ENCODE assay signal across 9 mouse cellular contexts in genomic region chr2:35373003-35373402, GRCm38 (mm10). TPM values are rescaled to one million over a fixed set of nuclear protein-coding genes. Genes with fewer than 3 reads are reported as not detected.
DNase-seq lines count a peak whose midpoint lies in the region; ATAC-seq and TF ChIP-seq lines count a peak whose summit lies in the region.
"Had no signal": no experiment of that assay in that cellular context is flagged by ENCODE, and none has a peak within 500 bp of the region (broad histone marks: within the 10 kb centered on the region; RNA-seq: fewer than 3 reads in every experiment).

No protein-coding gene starts in this region.

- no peak for TF ChIP-seq EP300 in liver, embryonic 14.5 days (IDR thresholded peaks at IDR 0.05; ENCODE audit: low read depth)
- no peak for TF ChIP-seq EP300 in stomach, postnatal 0 days (optimal IDR thresholded peaks at IDR 0.05)

- H3K9ac ChIP-seq in forebrain, embryonic 16.5 days (replicated peaks; ENCODE audit: low read depth, low read length): no peak overlapping the region
- H3K9ac ChIP-seq in liver, adult 2 months (ENCODE audit: low read depth, low read length): no peak overlapping the region
- H3K9ac ChIP-seq in liver, embryonic 12.5 days: no peak overlapping the region
- H3K9ac ChIP-seq in liver, embryonic 14.5 days (replicated peaks): no peak overlapping the region
- no peak overlapping the region for H3K9ac ChIP-seq in stomach, postnatal 0 days (ENCODE audit: low read length)

- no peaks in the 10 kb centered on the region for H3K36me3 ChIP-seq in forebrain, embryonic 10.5 days (replicated peaks)
- H3K36me3 ChIP-seq in forebrain, embryonic 16.5 days (ENCODE audit: control insufficient read depth, insufficient read depth): no peaks in the 10 kb centered on the region
- H3K36me3 ChIP-seq in liver, adult 2 months (ENCODE audit: control insufficient read depth, insufficient read depth, low read length): no peaks in the 10 kb centered on the region
- H3K36me3 ChIP-seq in liver, embryonic 12.5 days: no peaks in the 10 kb centered on the region
- H3K36me3 ChIP-seq in liver, embryonic 14.5 days (replicated peaks; ENCODE audit: control insufficient read depth, insufficient read depth, low read depth): no peaks in the 10 kb centered on the region
- no peaks in the 10 kb centered on the region for H3K36me3 ChIP-seq in stomach, postnatal 0 days (ENCODE audit: control insufficient read depth, insufficient read depth, low read length)

- no peaks in the 10 kb centered on the region for H3K27me3 ChIP-seq in forebrain, embryonic 10.5 days (ENCODE audit: poor library complexity, severe bottlenecking)
- H3K27me3 ChIP-seq in forebrain, embryonic 16.5 days (replicated peaks; ENCODE audit: control insufficient read depth, insufficient read depth, low read length): no peaks in the 10 kb centered on the region
- H3K27me3 ChIP-seq in liver, adult 2 months (ENCODE audit: control insufficient read depth, insufficient read depth, low read length): no peaks in the 10 kb centered on the region
- H3K27me3 ChIP-seq in liver, embryonic 12.5 days (replicated peaks): peaks cover 5% of the 10 kb centered on the region; the same call in 1 of the 2 replicates
- H3K27me3 ChIP-seq in liver, embryonic 14.5 days (ENCODE audit: control insufficient read depth, insufficient read depth, low read length): no peaks in the 10 kb centered on the region; the same call in 1 of the 2 replicates
- no peaks in the 10 kb centered on the region for H3K27me3 ChIP-seq in stomach, postnatal 0 days (ENCODE audit: control insufficient read depth, insufficient read depth, low read length)

- peak; percentile 45 for DNase-seq in forebrain, embryonic 10.5 days (ENCODE audit: extremely low spot score, low spot score)
- peak; percentile 6 for DNase-seq in liver, adult 2 months (ENCODE audit: extremely low read depth, low read depth, low spot score)
- DNase-seq in c-Kit-positive CD71-negative TER-119-negative erythroid progenitor cells, embryonic 14.5 days (ENCODE audit: low read depth): peak; percentile 45
- peak; percentile 20 to 38 (median 22) for DNase-seq in liver, embryonic 14.5 days (ENCODE audit: low read depth in 3 of 3, low spot score in 3 of 3)
- peak; percentile 28 for DNase-seq in stomach, postnatal 0 days (ENCODE audit: low spot score)
- no peak for DNase-seq in left cerebral cortex, adult 9 months (ENCODE audit: low spot score in 2 of 2)

- no peak overlapping the region for H3K27ac ChIP-seq in forebrain, embryonic 10.5 days
- H3K27ac ChIP-seq in forebrain, embryonic 16.5 days (ENCODE audit: low read length): no peak overlapping the region
- no peak overlapping the region for H3K27ac ChIP-seq in liver, adult 2 months (replicated peaks; ENCODE audit: insufficient read depth, low read depth, low read length)
- no peak overlapping the region for H3K27ac ChIP-seq in liver, embryonic 12.5 days
- no peak overlapping the region for H3K27ac ChIP-seq in liver, embryonic 14.5 days
- no peak overlapping the region for H3K27ac ChIP-seq in stomach, postnatal 0 days (replicated peaks)

- no peak overlapping the region for H3K4me2 ChIP-seq in forebrain, embryonic 16.5 days (ENCODE audit: low read length)
- H3K4me2 ChIP-seq in liver, embryonic 12.5 days: no peak overlapping the region
- H3K4me2 ChIP-seq in liver, embryonic 14.5 days (ENCODE audit: low read depth): no peak overlapping the region
- no peak overlapping the region for H3K4me2 ChIP-seq in stomach, postnatal 0 days (replicated peaks; ENCODE audit: low read depth)

- no peak for ATAC-seq in forebrain, embryonic 16.5 days
- ATAC-seq in liver, embryonic 12.5 days: no peak
- ATAC-seq in liver, embryonic 14.5 days (ENCODE audit: insufficient read depth): no peak
- no peak for ATAC-seq in stomach, postnatal 0 days (ENCODE audit: low FRiP score, low TSS enrichment)

- H3K4me3 ChIP-seq in forebrain, embryonic 10.5 days: no peak overlapping the region
- H3K4me3 ChIP-seq in forebrain, embryonic 16.5 days (replicated peaks; ENCODE audit: low read length): no peak overlapping the region
- H3K4me3 ChIP-seq in liver, adult 2 months (ENCODE audit: insufficient read depth, low read depth, low read length): no peak overlapping the region
- H3K4me3 ChIP-seq in liver, embryonic 12.5 days: no peak overlapping the region
- H3K4me3 ChIP-seq in liver, embryonic 14.5 days (ENCODE audit: insufficient read depth in 1 of 2, low read depth in 2 of 2, low read length in 2 of 2): no peak overlapping the region
- H3K4me3 ChIP-seq in stomach, postnatal 0 days (ENCODE audit: low read depth, low read length): no peak overlapping the region

- H3K9me3 ChIP-seq in forebrain, embryonic 10.5 days: no peaks in the 10 kb centered on the region
- H3K9me3 ChIP-seq in forebrain, embryonic 16.5 days (ENCODE audit: control insufficient read depth, low read length): no peaks in the 10 kb centered on the region
- H3K9me3 ChIP-seq in liver, embryonic 12.5 days (replicated peaks): no peaks in the 10 kb centered on the region
- H3K9me3 ChIP-seq in liver, embryonic 14.5 days (ENCODE audit: control insufficient read depth, low read length): no peaks in the 10 kb centered on the region
- H3K9me3 ChIP-seq in stomach, postnatal 0 days (ENCODE audit: control insufficient read depth, low read length): no peaks in the 10 kb centered on the region

- no peak for TF ChIP-seq POLR2A in liver, adult 2 months (IDR thresholded peaks at IDR 0.05; ENCODE audit: extremely low read depth, insufficient read depth, low read length)

- H3K79me2 ChIP-seq in liver, adult 2 months (ENCODE audit: control insufficient read depth, insufficient read depth, low read length): no peaks in the 10 kb centered on the region

- 13% methylated on average over 3 of the region's 3 CpGs for WGBS in forebrain, embryonic 10.5 days
- WGBS in forebrain, embryonic 16.5 days: 13% methylated on average over 3 of the region's 3 CpGs
- WGBS in liver, adult 2 months: 23% methylated on average over 3 of the region's 3 CpGs
- WGBS in liver, embryonic 12.5 days (ENCODE audit: insufficient replicate concordance): 8% methylated on average over 3 of the region's 3 CpGs
- WGBS in liver, embryonic 14.5 days (ENCODE audit: insufficient replicate concordance): 9% methylated on average over 3 of the region's 3 CpGs
- 28% methylated on average over 3 of the region's 3 CpGs for WGBS in stomach, postnatal 0 days

- H3K4me1 ChIP-seq in forebrain, embryonic 10.5 days: no peaks in the 10 kb centered on the region
- H3K4me1 ChIP-seq in forebrain, embryonic 16.5 days (replicated peaks; ENCODE audit: control insufficient read depth, insufficient read depth, low read length): no peaks in the 10 kb centered on the region
- no peaks in the 10 kb centered on the region for H3K4me1 ChIP-seq in liver, adult 2 months (ENCODE audit: control insufficient read depth, insufficient read depth, low read length)
- no peaks in the 10 kb centered on the region for H3K4me1 ChIP-seq in liver, embryonic 12.5 days
- H3K4me1 ChIP-seq in liver, embryonic 14.5 days (replicated peaks; ENCODE audit: control insufficient read depth in 2 of 2, insufficient read depth in 2 of 2, low read length in 1 of 2): peaks cover 0 to 2% of the 10 kb centered on the region in 2 experiments; a peak in 1 of 4 replicates
- no peaks in the 10 kb centered on the region for H3K4me1 ChIP-seq in stomach, postnatal 0 days (replicated peaks; ENCODE audit: control insufficient read depth, insufficient read depth)

- TF ChIP-seq CTCF in liver, adult 2 months (IDR thresholded peaks at IDR 0.05; ENCODE audit: low read depth, low read length): peak; percentile 45
- peak; percentile 84 for TF ChIP-seq CTCF in liver, embryonic 14.5 days (IDR thresholded peaks at IDR 0.05; ENCODE audit: low read depth)
- TF ChIP-seq CTCF in stomach, postnatal 0 days (IDR thresholded peaks at IDR 0.05; ENCODE audit: low read depth): peak; percentile 83

RNA-seq across cellular contexts. Expression of gene 4930568D16Rik, which starts 5.5 kb away (rescaled TPM):
- polyA plus RNA-seq in forebrain, embryonic 10.5 days (2016; fragmentation: Nextera tagmentation; extraction: Ambion mirVana): not detected in 2 replicates
- polyA plus RNA-seq in forebrain, embryonic 16.5 days (2015; fragmentation: Nextera tagmentation; extraction: Ambion mirVana): not detected in 2 replicates
- total RNA-seq in liver, adult 2 months (2014; rRNA removed): not detected in 2 replicates
- not detected in 2 replicates for polyA plus RNA-seq in liver, adult 2 months (2012; rRNA removed)
- not detected in 2 replicates for polyA plus RNA-seq in liver, embryonic 12.5 days (2016; fragmentation: Nextera tagmentation; extraction: Ambion mirVana)
- not detected in 2 replicates for polyA plus RNA-seq in liver, embryonic 14.5 days (2012; rRNA removed)
- not detected in 2 replicates for polyA plus RNA-seq in liver, embryonic 14.5 days (2014; fragmentation: Nextera tagmentation; extraction: Ambion mirVana)
- polyA plus RNA-seq in stomach, postnatal 0 days (2015; fragmentation: Nextera tagmentation; extraction: Ambion mirVana): not detected in 2 replicates
- total RNA-seq: heart, postnatal 10 days had no signal

RNA-seq across cellular contexts. Expression of gene 4930402F06Rik, which starts 24.0 kb away (rescaled TPM):
- polyA plus RNA-seq in forebrain, embryonic 10.5 days (2016; fragmentation: Nextera tagmentation; extraction: Ambion mirVana): not detected in 2 replicates
- not detected in 2 replicates for polyA plus RNA-seq in forebrain, embryonic 16.5 days (2015; fragmentation: Nextera tagmentation; extraction: Ambion mirVana)
- not detected in 2 replicates for total RNA-seq in liver, adult 2 months (2014; rRNA removed)
- polyA plus RNA-seq in liver, adult 2 months (2012; rRNA removed): not detected in 2 replicates
- not detected in 2 replicates for polyA plus RNA-seq in liver, embryonic 12.5 days (2016; fragmentation: Nextera tagmentation; extraction: Ambion mirVana)
- not detected in 2 replicates for polyA plus RNA-seq in liver, embryonic 14.5 days (2012; rRNA removed)
- polyA plus RNA-seq in liver, embryonic 14.5 days (2014; fragmentation: Nextera tagmentation; extraction: Ambion mirVana): not detected in 2 replicates
- polyA plus RNA-seq in stomach, postnatal 0 days (2015; fragmentation: Nextera tagmentation; extraction: Ambion mirVana): not detected in 2 replicates
- total RNA-seq: heart, postnatal 10 days had no signal

RNA-seq across cellular contexts. Expression of gene Stom, which starts 36.2 kb away (rescaled TPM):
- polyA plus RNA-seq in forebrain, embryonic 10.5 days (2016; fragmentation: Nextera tagmentation; extraction: Ambion mirVana): 10.1 and 10.5 TPM in 2 replicates
- polyA plus RNA-seq in forebrain, embryonic 16.5 days (2015; fragmentation: Nextera tagmentation; extraction: Ambion mirVana): 10.8 and 11.1 TPM in 2 replicates
- 42.4 and 46.7 TPM in 2 replicates for total RNA-seq in liver, adult 2 months (2014; rRNA removed)
- polyA plus RNA-seq in liver, adult 2 months (2012; rRNA removed): 34.2 and 40.3 TPM in 2 replicates
- 134 TPM in 2 replicates for polyA plus RNA-seq in liver, embryonic 12.5 days (2016; fragmentation: Nextera tagmentation; extraction: Ambion mirVana)
- polyA plus RNA-seq in liver, embryonic 14.5 days (2012; rRNA removed): 68.4 and 77.0 TPM in 2 replicates
- 149 and 166 TPM in 2 replicates for polyA plus RNA-seq in liver, embryonic 14.5 days (2014; fragmentation: Nextera tagmentation; extraction: Ambion mirVana)
- 53.5 and 56.9 TPM in 2 replicates for polyA plus RNA-seq in stomach, postnatal 0 days (2015; fragmentation: Nextera tagmentation; extraction: Ambion mirVana)

Comparison
In these comparisons a context has a peak if more than half of its experiments do, and no peak if none do; other contexts are left out.
1. DNase-seq: peak in forebrain, embryonic 10.5 days (single experiment), liver, adult 2 months (single experiment), c-Kit-positive CD71-negative TER-119-negative erythroid progenitor cells, embryonic 14.5 days (single experiment), liver, embryonic 14.5 days (3 of 3) and stomach, postnatal 0 days (single experiment); none in left cerebral cortex, adult 9 months (0 of 2).
2. Peak in every context shown above with its lines, with median percentiles within 50 percentile points of each other: CTCF ChIP-seq.